Mouse (Mus musculus): ENCODE data around the gene Dscaml1. TPM values are rescaled to one million over a fixed set of nuclear protein-coding genes. Genes with fewer than 3 reads are reported as not detected.

Dscaml1 gene
- polyA plus RNA-seq, 1 experiment from 2014 or later: 2.3 TPM

- H3K36me3 ChIP-seq: no peaks in the 10 kb centered on the region
- H3K4me1 ChIP-seq: 0 out of 2 replicates have a peak, but pooled peaks cover 9% of the 10 kb centered on the region
- no peaks in the 10 kb centered on the region; the same call in 1 of the 2 replicates for H3K27me3 ChIP-seq
- ATAC-seq (ENCODE audit: low FRiP score, low read depth): no peak
- H3K4me3 ChIP-seq: no peak overlapping the region
- H3K4me2 ChIP-seq (replicated peaks): no peak overlapping the region
- WGBS: 85% methylated on average over 9 of the region's 9 CpGs
- no peak overlapping the region for H3K27ac ChIP-seq (replicated peaks)
- no peaks in the 10 kb centered on the region for H3K9me3 ChIP-seq
- H3K9ac ChIP-seq (replicated peaks): no peak overlapping the region
Observed at GRCm38 (mm10) chr9:45592374-45592773, 165.9 kb downstream of the Dscaml1 start.

- Histone ChIP-seq H3K27me3 (no peaks in the 10 kb centered on the region), H3K4me2 (replicated peaks) (no peak overlapping the region), H3K4me3 (no peak overlapping the region), H3K9me3 (no peaks in the 10 kb centered on the region), H3K36me3 (no peaks in the 10 kb centered on the region), H3K4me1 (0 out of 2 replicates have a peak, but pooled peaks cover 3% of the 10 kb centered on the region), H3K27ac (replicated peaks) (no peak overlapping the region), H3K9ac (replicated peaks) (no peak overlapping the region)
- no peak for ATAC-seq (ENCODE audit: low FRiP score, low read depth)
- 69% methylated on average over 5 of the region's 5 CpGs for WGBS
Observed at GRCm38 (mm10) chr9:45598117-45598516, 171.7 kb downstream of the Dscaml1 start.

GRCm38 (mm10) chr9:45599377-45599776 lies 172.9 kb downstream of the Dscaml1 start:
- 67% methylated on average over 4 of the region's 4 CpGs for WGBS
- Histone ChIP-seq H3K4me3 (no peak overlapping the region), H3K4me1 (0 out of 2 replicates have a peak, but pooled peaks cover 3% of the 10 kb centered on the region), H3K9me3 (no peaks in the 10 kb centered on the region), H3K27me3 (no peaks in the 10 kb centered on the region), H3K27ac (replicated peaks) (no peak overlapping the region), H3K9ac (replicated peaks) (no peak overlapping the region), H3K4me2 (replicated peaks) (no peak overlapping the region), H3K36me3 (no peaks in the 10 kb centered on the region)
- no peak for ATAC-seq (ENCODE audit: low FRiP score, low read depth)

GRCm38 (mm10) chr9:45607337-45607736 lies 180.9 kb downstream of the Dscaml1 start:
- no peaks in the 10 kb centered on the region for H3K9me3 ChIP-seq
- no peaks in the 10 kb centered on the region for H3K27me3 ChIP-seq
- H3K36me3 ChIP-seq: no peaks in the 10 kb centered on the region
- ATAC-seq (ENCODE audit: low FRiP score, low read depth): no peak
- no peak overlapping the region for H3K4me2 ChIP-seq (replicated peaks)
- H3K4me3 ChIP-seq: no peak overlapping the region
- no peak overlapping the region for H3K9ac ChIP-seq (replicated peaks)
- H3K27ac ChIP-seq (replicated peaks): no peak overlapping the region
- peaks cover 28% of the 10 kb centered on the region for H3K4me1 ChIP-seq

GRCm38 (mm10) chr9:45608097-45609031 lies 181.9 kb downstream of the Dscaml1 start:
- Histone ChIP-seq H3K27me3 (0 out of 2 replicates have a peak, but pooled peaks cover 3% of the 10 kb centered on the region), H3K27ac (replicated peaks) (peak overlapping the region; percentile 60), H3K9me3 (no peaks in the 10 kb centered on the region), H3K4me2 (replicated peaks) (no peak overlapping the region), H3K4me1 (peaks cover 28% of the 10 kb centered on the region), H3K4me3 (no peak overlapping the region), H3K9ac (replicated peaks) (no peak overlapping the region), H3K36me3 (no peaks in the 10 kb centered on the region)
- ATAC-seq (ENCODE audit: low FRiP score, low read depth): peak; percentile 30; the same call in 1 of the 2 replicates
- WGBS: 30% methylated on average over 13 of the region's 13 CpGs

- WGBS: 73% methylated on average over 11 of the region's 11 CpGs
- H3K4me1 ChIP-seq: peaks cover 41% of the 10 kb centered on the region
- H3K27ac ChIP-seq (replicated peaks): no peak overlapping the region
- H3K36me3 ChIP-seq: no peaks in the 10 kb centered on the region
- no peak overlapping the region for H3K9ac ChIP-seq (replicated peaks)
- no peaks in the 10 kb centered on the region for H3K9me3 ChIP-seq
- ATAC-seq (ENCODE audit: low FRiP score, low read depth): no peak
- H3K4me3 ChIP-seq: no peak overlapping the region
- 0 out of 2 replicates have a peak, but pooled peaks cover 3% of the 10 kb centered on the region for H3K27me3 ChIP-seq
- no peak overlapping the region for H3K4me2 ChIP-seq (replicated peaks)
Observed at GRCm38 (mm10) chr9:45610336-45611060, 184.1 kb downstream of the Dscaml1 start.

- Histone ChIP-seq H3K27ac (replicated peaks) (no peak overlapping the region), H3K27me3 (0 out of 2 replicates have a peak, but pooled peaks cover 3% of the 10 kb centered on the region), H3K9me3 (no peaks in the 10 kb centered on the region), H3K4me3 (no peak overlapping the region), H3K4me2 (replicated peaks) (no peak overlapping the region), H3K36me3 (no peaks in the 10 kb centered on the region), H3K4me1 (peaks cover 27% of the 10 kb centered on the region), H3K9ac (replicated peaks) (no peak overlapping the region)
- WGBS: 79% methylated on average over 1 of the region's 1 CpGs
- ATAC-seq (ENCODE audit: low FRiP score, low read depth): no peak
Observed at GRCm38 (mm10) chr9:45614616-45615015, 188.2 kb downstream of the Dscaml1 start.

GRCm38 (mm10) chr9:45617889-45618288 lies 191.5 kb downstream of the Dscaml1 start:
- 92% methylated on average over 10 of the region's 10 CpGs for WGBS
- Histone ChIP-seq H3K4me3 (no peak overlapping the region), H3K27ac (replicated peaks) (peak overlapping the region; percentile 10; the same call in 1 of the 2 replicates), H3K4me1 (peaks cover 23% of the 10 kb centered on the region), H3K4me2 (replicated peaks) (no peak overlapping the region), H3K9me3 (no peaks in the 10 kb centered on the region), H3K27me3 (0 out of 2 replicates have a peak, but pooled peaks cover 3% of the 10 kb centered on the region), H3K9ac (replicated peaks) (no peak overlapping the region), H3K36me3 (no peaks in the 10 kb centered on the region)
- no peak for ATAC-seq (ENCODE audit: low FRiP score, low read depth)

- H3K9ac ChIP-seq (replicated peaks): no peak overlapping the region
- no peak for ATAC-seq (ENCODE audit: low FRiP score, low read depth)
- H3K36me3 ChIP-seq: no peaks in the 10 kb centered on the region
- H3K4me2 ChIP-seq (replicated peaks): no peak overlapping the region
- peak overlapping the region; percentile 10; the same call in 1 of the 2 replicates for H3K27ac ChIP-seq (replicated peaks)
- no peaks in the 10 kb centered on the region for H3K9me3 ChIP-seq
- H3K4me3 ChIP-seq: no peak overlapping the region
- peaks cover 23% of the 10 kb centered on the region for H3K4me1 ChIP-seq
- 93% methylated on average over 7 of the region's 7 CpGs for WGBS
- no peaks in the 10 kb centered on the region for H3K27me3 ChIP-seq
Observed at GRCm38 (mm10) chr9:45618443-45618842, 192.0 kb downstream of the Dscaml1 start.

GRCm38 (mm10) chr9:45620049-45620448 lies 193.6 kb downstream of the Dscaml1 start:
- no peak overlapping the region for H3K9ac ChIP-seq (replicated peaks)
- WGBS: 49% methylated on average over 9 of the region's 9 CpGs
- H3K36me3 ChIP-seq: no peaks in the 10 kb centered on the region
- no peaks in the 10 kb centered on the region for H3K27me3 ChIP-seq
- no peaks in the 10 kb centered on the region for H3K9me3 ChIP-seq
- H3K27ac ChIP-seq (replicated peaks): 0 out of 2 replicates have a peak overlapping the region, but pooled peaks have one; percentile 20
- no peak for ATAC-seq (ENCODE audit: low FRiP score, low read depth)
- peaks cover 15% of the 10 kb centered on the region for H3K4me1 ChIP-seq
- H3K4me2 ChIP-seq (replicated peaks): no peak overlapping the region
- no peak overlapping the region for H3K4me3 ChIP-seq

- ATAC-seq (ENCODE audit: low FRiP score, low read depth): no peak
- H3K27ac ChIP-seq (replicated peaks): no peak overlapping the region
- H3K9ac ChIP-seq (replicated peaks): no peak overlapping the region
- H3K4me2 ChIP-seq (replicated peaks): no peak overlapping the region
- H3K4me1 ChIP-seq: peaks cover 11% of the 10 kb centered on the region
- no peak overlapping the region for H3K4me3 ChIP-seq
- H3K9me3 ChIP-seq: no peaks in the 10 kb centered on the region
- no peaks in the 10 kb centered on the region for H3K36me3 ChIP-seq
- H3K27me3 ChIP-seq: no peaks in the 10 kb centered on the region
- 93% methylated on average over 4 of the region's 4 CpGs for WGBS
Observed at GRCm38 (mm10) chr9:45620920-45621319, 194.5 kb downstream of the Dscaml1 start.
